Mouse (Mus musculus): ENCODE data around the gene Zswim9. TPM values are rescaled to one million over a fixed set of nuclear protein-coding genes. Genes with fewer than 3 reads are reported as not detected.
A peak's percentile ranks its signal among the peaks of the same experiment; 100 is the strongest.

Zswim9 gene
- total RNA-seq, 2 experiments from 2014 or later, result 5.8 to 6.5 TPM

GRCm38 (mm10) chr7:13268749-13269260, 9.7 kb downstream of the Zswim9 start:
- DNase-seq, result no peak

- DNase-seq, result no peak
Measured at GRCm38 (mm10) chr7:13264396-13264795, 14.1 kb downstream of the Zswim9 start.

DNA sequence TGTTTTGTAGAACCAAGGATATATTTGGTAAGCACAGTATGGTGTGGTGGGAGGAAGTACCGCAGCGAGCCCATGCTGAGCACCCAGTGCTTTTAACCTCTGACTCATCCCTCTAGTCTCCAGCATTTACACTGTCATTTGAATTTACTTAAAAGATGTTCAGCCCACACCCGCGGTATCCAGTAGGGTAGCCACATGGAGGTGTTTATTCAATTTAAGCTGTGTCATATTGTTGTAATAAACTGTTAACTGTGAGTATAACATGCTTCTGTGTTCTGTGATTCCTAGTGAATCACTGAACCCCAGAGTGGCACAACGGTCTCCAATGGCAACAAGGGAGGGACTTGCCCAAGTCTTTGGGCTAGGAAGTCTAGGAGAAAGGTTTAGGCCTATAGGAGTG, 14.7 kb downstream of the Zswim9 start:
- no peak for DNase-seq

DNA sequence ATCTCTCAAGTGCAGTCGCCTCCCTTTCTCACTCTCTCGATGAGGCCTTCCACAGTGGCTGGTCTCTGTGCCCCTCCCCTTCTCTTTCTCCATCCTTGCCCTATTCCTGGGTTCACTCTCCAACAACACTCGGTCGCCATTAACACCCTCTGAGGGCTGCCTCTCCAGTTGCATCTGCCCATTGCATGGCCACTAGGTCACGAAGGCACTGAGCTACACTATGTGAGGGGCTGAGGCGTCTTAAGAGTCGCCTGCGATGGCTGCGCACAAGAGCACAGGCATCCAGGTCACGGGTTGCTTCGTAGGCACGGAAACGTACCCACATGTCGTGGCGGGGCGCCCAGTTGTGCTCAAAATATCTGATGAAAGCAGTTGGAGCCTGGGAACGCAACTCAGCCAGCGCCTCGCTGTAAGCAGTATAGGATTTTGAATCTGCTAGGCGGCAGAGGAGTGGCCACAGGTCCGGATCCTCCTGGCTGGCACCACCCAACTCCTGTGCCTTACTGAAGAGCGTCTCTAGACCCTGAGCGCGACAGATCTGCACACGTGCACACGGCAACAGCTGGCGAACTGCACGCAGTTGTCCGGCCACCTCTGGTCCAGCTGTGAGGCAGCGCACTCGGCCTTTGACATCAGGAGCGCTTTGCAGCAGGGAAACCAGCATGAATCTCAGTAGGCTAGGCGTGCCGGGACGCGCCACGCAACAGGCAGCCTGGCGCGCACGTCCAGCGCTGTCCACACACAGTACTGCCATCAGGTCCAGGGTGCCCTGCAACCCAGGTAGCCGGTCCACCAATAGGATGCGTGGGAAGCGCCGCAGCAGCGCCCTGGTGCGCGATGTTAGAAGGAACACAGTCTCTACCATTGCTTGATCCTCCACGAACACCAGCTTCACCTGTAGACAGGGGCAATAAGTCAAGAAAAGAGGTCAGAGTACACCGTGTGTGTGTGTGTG, 17.5 kb downstream of the Zswim9 start:
- peak; percentile 19 for DNase-seq

GRCm38 (mm10) chr7:13212720-13213119, 65.8 kb downstream of the Zswim9 start, which contains the start of gene Vmn1r89:
Gene Vmn1r89 (plus strand): TSS chr7:13213020.
- DNase-seq, result no peak

Other genes with a start within 250 kb of the Zswim9 start
- 100 to 1,000 TPM; 114 to 129 TPM for gene Chmp2a, start 243.9 kb downstream of the Zswim9 start, total RNA-seq (2021)
- 100 to 1,000 TPM; 193 to 202 TPM for gene Ube2m, start 240.4 kb downstream of the Zswim9 start, total RNA-seq (2021)
- gene Mzf1, start 224.0 kb downstream of the Zswim9 start, total RNA-seq (2021), result 1 to 10 TPM; 1.2 TPM
- not detected for gene Vmn1r85, start 183.5 kb downstream of the Zswim9 start, total RNA-seq (2021)
- gene Vmn1r86, start 158.8 kb downstream of the Zswim9 start, total RNA-seq (2021), result not detected
- not detected for gene Vmn1r87, start 138.6 kb downstream of the Zswim9 start, total RNA-seq (2021)
- gene Vmn1r88, start 119.2 kb downstream of the Zswim9 start, total RNA-seq (2021), result under 1 TPM; 0.07 to 0.12 TPM
- not detected for gene Vmn1r89, start 65.7 kb downstream of the Zswim9 start, total RNA-seq (2021)
- 10 to 100 TPM; 44.3 to 45.5 TPM for gene Lig1, start 1.4 kb downstream of the Zswim9 start, total RNA-seq (2021)
- gene Pla2g4c, start 45.9 kb upstream of the Zswim9 start, total RNA-seq (2021), result under 1 TPM; 0.27 to 0.43 TPM
- gene Cabp5, start 119.4 kb upstream of the Zswim9 start, total RNA-seq (2021), result under 1 TPM in 1 of 2 experiments, not detected in 1; 0.47 TPM
- not detected for gene Bsph1, start 172.1 kb upstream of the Zswim9 start, total RNA-seq (2021)

Data from heart, postnatal 4 days (tissue).